Mouse (Mus musculus) Patski (cell line): Measurements from ENCODE around the gene Nr1i3. TPM values are rescaled to one million over a fixed set of nuclear protein-coding genes. Genes with fewer than 3 reads are reported as not detected.

Experiments used
- ATAC-seq: fragments of 100-300 bp; one replicate; pipeline ENCODE4 v1.8.0; 2021
- CTCF ChIA-PET: fragments of 350-600 bp; sonication (Branson Sonifier 250); formaldehyde crosslinking; loops from one replicate; lab custom pipeline; 2022; ENCODE audit warnings: inconsistent platforms; lab: Charles Lee
- POLR2A ChIA-PET: fragments of 350-600 bp; sonication (Branson Sonifier 250); formaldehyde crosslinking; loops from one replicate; lab custom pipeline; 2022; ENCODE audit warnings: antibody characterized with exemption, inconsistent platforms; lab: Charles Lee
- DNase-seq: peaks from one replicate; pipeline ENCODE4 v3.0.0-alpha.2; 2011; ENCODE audit warnings: low read depth, low spot score
- H3K27me3 ChIP-seq: fragments of 371-371 bp; one replicate; pipeline ENCODE4 v1.5.1; 2021
- CTCF ChIP-seq: fragments of 100-300 bp; IDR thresholded peaks from one replicate; pipeline ENCODE4 v1.5.1; 2021
- in situ Hi-C: fragments of 300-500 bp; cut with MboI; formaldehyde crosslinking; loops from 3 replicates; pipeline ENCODE4 v1.11.1; 2018; ENCODE audit warnings: low pct_unique_long_range_greater_than_20kb, mixed read lengths
- polyA plus RNA-seq: library from polyadenylated mRNA; unstranded; gene quantifications from one replicate; pipeline ENCODE4 v1.2.3, GENCODE M21; 2021

The Nr1i3 gene
- polyA plus RNA-seq, 1 experiment from 2014 or later, result 0.54 TPM

- DNase-seq, result no peak
- no peaks in the 10 kb centered on the region for H3K27me3 ChIP-seq
- ChIA-PET POLR2A (interaction anchor here (1.0 to 1.6 kb wide), 3 partner anchors 22 to 137 kb away, joined by 3 to 5 read pairs (median 4); partner anchors contain the start of gene B4galt3), CTCF (interaction anchor here (0.9 to 1.3 kb wide), 3 partner anchors 10 to 15 kb away, joined by 3 read pairs; no protein-coding TSS in a partner anchor)
- no peak for TF ChIP-seq CTCF
- in situ Hi-C loops, result no loop called here
- ATAC-seq, result no peak
Measured at GRCm38 (mm10) chr1:171247916-171248315, 34.1 kb downstream of the Nr1i3 start.

- ChIA-PET CTCF (interaction anchor here (0.9 to 1.2 kb wide), 2 partner anchors 9 to 16 kb away, joined by 3 read pairs; no protein-coding TSS in a partner anchor), POLR2A (interaction anchor here (1.0 to 1.6 kb wide), 3 partner anchors 21 to 137 kb away, joined by 3 to 5 read pairs (median 4); partner anchors contain the start of gene B4galt3)
- in situ Hi-C loops, result no loop called here
- TF ChIP-seq CTCF, result no peak
- ATAC-seq (no peak), DNase-seq (no peak)
- H3K27me3 ChIP-seq, result no peaks in the 10 kb centered on the region
Measured at GRCm38 (mm10) chr1:171248386-171249226, 34.8 kb downstream of the Nr1i3 start.

GRCm38 (mm10) chr1:171249913-171250600 lies 36.3 kb downstream of the Nr1i3 start, which contains the start of gene Adamts4:
Gene Adamts4, plus strand, starts transcription at chr1:171250421.
- POLR2A ChIA-PET, result interaction anchor here (0.6 kb wide), 1 partner anchor 60 kb away, joined by 7 read pairs; no protein-coding TSS in a partner anchor
- in situ Hi-C loops, result loop anchor here (25.0 kb wide), 1 partner anchor 363 kb away; the partner anchor contains the start of genes Dusp12 and Gm26620
- H3K27me3 ChIP-seq, result no peaks in the 10 kb centered on the region
- no peak for TF ChIP-seq CTCF
- ATAC-seq (peak; percentile 48), DNase-seq (peak; percentile 68)
- CTCF ChIA-PET, result interaction anchor here (0.7 to 1.1 kb wide), 2 partner anchors 12 to 131 kb away, joined by 3 read pairs; no protein-coding TSS in a partner anchor

- TF ChIP-seq CTCF, result no peak
- no peaks in the 10 kb centered on the region for H3K27me3 ChIP-seq
- DNase-seq (no peak), ATAC-seq (no peak)
- in situ Hi-C loops, result loop anchor here (25.0 kb wide), 1 partner anchor 364 kb away; the partner anchor contains the start of genes Dusp12 and Gm26620
- ChIA-PET CTCF (interaction anchor here (0.7 to 2.2 kb wide), 7 partner anchors 12 to 139 kb away, joined by 3 to 7 read pairs (median 4); partner anchors contain the start of gene Ppox), POLR2A (interaction anchor here (0.6 to 1.9 kb wide), 3 partner anchors 17 to 120 kb away, joined by 3 to 5 read pairs (median 5); partner anchors contain the start of genes B4galt3 and Fcer1g)
Measured at GRCm38 (mm10) chr1:171250680-171251593, 37.2 kb downstream of the Nr1i3 start, which contains the start of gene Ndufs2. Gene Ndufs2, minus strand, starts transcription at chr1:171251388.

- H3K27me3 ChIP-seq, result no peaks in the 10 kb centered on the region
- ChIA-PET POLR2A (interaction anchor here (0.6 to 1.9 kb wide), 5 partner anchors 12 to 29 kb away, joined by 3 to 6 read pairs (median 5); partner anchors contain the start of genes B4galt3 and Fcer1g), CTCF (interaction anchor here (0.9 to 2.2 kb wide), 6 partner anchors 11 to 140 kb away, joined by 3 to 7 read pairs (median 5); partner anchors contain the start of gene Ppox)
- in situ Hi-C loops, result loop anchor here (25.0 kb wide), 1 partner anchor 364 kb away; the partner anchor contains the start of genes Dusp12 and Gm26620
- DNase-seq (no peak), ATAC-seq (no peak)
- no peak for TF ChIP-seq CTCF
Measured at GRCm38 (mm10) chr1:171251594-171252324, 38.0 kb downstream of the Nr1i3 start.

GRCm38 (mm10) chr1:171252415-171252814 lies 38.6 kb downstream of the Nr1i3 start:
- ATAC-seq (no peak), DNase-seq (no peak)
- in situ Hi-C loops, result loop anchor here (25.0 kb wide), 1 partner anchor 365 kb away; the partner anchor contains the start of genes Dusp12 and Gm26620
- CTCF ChIA-PET, result interaction anchor here (1.0 to 2.2 kb wide), 4 partner anchors 10 to 32 kb away, joined by 3 to 7 read pairs (median 6); partner anchors contain the start of gene Ppox
- no peaks in the 10 kb centered on the region for H3K27me3 ChIP-seq
- POLR2A ChIA-PET, result interaction anchor here (0.6 to 1.9 kb wide), 5 partner anchors 11 to 30 kb away, joined by 3 to 6 read pairs (median 5); partner anchors contain the start of genes B4galt3 and Fcer1g
- no peak for TF ChIP-seq CTCF

GRCm38 (mm10) chr1:171256095-171256818 lies 42.5 kb downstream of the Nr1i3 start:
- ChIA-PET POLR2A (interaction anchor here (0.5 kb wide), 1 partner anchor 25 kb away, joined by 4 read pairs; no protein-coding TSS in a partner anchor), CTCF (interaction anchor here (1.5 to 1.9 kb wide), 2 partner anchors 21 to 139 kb away, joined by 3 to 4 read pairs; no protein-coding TSS in a partner anchor)
- DNase-seq (no peak), ATAC-seq (no peak)
- TF ChIP-seq CTCF, result no peak
- in situ Hi-C loops, result loop anchor here (25.0 kb wide), 1 partner anchor 369 kb away; the partner anchor contains the start of genes Dusp12 and Gm26620
- no peaks in the 10 kb centered on the region for H3K27me3 ChIP-seq
